Mouse (Mus musculus) erythroblast, adult 5-6 weeks (primary cell): ENCODE results near the gene Rbfox3. TPM values are rescaled to one million over a fixed set of nuclear protein-coding genes. Genes with fewer than 3 reads are reported as not detected.

Experiments
- ATAC-seq: replicated peaks from 2 replicates; pipeline ENCODE4 v1.8.0; 2016; ENCODE audit warnings: moderate number of reproducible peaks, mild to moderate bottlenecking, moderate TSS enrichment, inconsistent platforms; ENCODE audit not compliant: poor library complexity, low FRiP score, severe bottlenecking
- total RNA-seq, 2 experiments: library from RNA; stranded (forward) in 1 of 2; stranded (reverse) in 1 of 2; fragments of 150-400 nt in 1 of 2; fragments of 200-764, 138-1000 nt in 1 of 2; gene quantifications; 2 replicates each; pipeline versions ENCODE4 v1.2.3 to v1.2.4; 2015 to 2017; ENCODE audit warnings: low replicate concordance in 2 of 2

The Rbfox3 gene
- total RNA-seq, 2 experiments from 2014 or later, result not detected

DNA sequence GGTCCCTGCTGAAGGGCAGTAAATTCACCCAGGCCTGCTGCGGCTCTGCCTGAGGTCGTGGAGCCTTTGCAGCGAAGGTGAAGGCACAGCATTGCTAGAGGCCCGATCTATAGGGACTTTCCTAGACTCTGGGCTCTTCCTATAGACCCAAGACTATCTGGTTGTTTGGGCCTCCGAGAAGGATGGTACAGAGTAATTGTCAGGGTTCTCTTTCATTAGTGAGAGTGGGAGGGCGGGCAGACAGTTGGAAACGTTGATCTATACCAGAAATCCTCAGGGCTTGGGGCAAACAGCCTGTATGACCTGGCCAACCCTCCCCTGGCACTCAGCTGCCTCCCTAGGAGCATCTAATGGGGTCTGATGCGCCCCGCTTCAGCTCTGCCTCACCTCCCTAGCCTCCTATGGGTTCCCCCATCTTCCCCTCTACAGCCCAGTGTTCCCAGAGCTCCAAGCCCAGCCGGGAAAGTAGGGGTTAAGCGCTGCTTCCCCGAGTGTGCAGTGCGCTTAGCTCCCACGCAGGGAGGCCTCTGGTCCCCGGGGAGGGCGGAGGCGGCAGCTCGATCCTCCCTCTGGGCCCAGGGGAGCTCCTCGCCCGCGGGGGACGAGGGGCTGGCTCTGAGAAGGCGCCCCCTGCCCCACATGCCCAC, 4.5 kb downstream of the Rbfox3 start:
- no peak for ATAC-seq

DNA sequence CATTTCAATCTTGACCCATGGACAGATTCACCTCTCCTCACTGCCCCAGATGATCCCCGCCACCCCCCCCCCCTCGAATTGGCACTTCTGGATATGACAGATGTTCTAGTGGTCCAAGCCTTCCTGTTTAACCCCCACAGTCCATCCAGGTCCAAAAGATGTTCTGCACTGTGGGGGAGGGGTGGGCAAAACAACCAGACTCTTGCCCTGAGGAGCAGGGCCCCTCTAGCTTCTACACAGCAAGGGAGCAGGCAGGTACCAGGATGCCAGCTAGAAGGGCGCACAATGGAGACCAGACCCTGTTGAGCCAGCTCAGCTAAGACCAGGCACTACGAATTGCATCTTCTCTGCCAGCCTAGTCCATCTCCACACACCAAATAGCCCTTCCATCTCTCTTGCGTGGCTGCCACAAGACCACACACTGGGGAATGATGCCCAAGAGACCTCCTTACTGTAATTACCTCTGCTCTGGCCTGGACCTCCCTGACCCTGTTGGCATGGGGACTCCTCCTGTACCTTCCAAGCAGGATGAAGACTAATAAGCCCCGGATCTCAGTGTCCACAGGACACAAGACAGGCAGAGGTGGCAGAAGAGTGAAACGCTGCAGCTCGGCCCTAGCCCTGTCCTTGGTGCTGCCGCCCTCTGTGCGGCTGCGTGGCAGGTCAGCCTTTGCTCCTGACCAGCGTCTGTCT, 5.1 kb downstream of the Rbfox3 start:
- no peak for ATAC-seq

DNA sequence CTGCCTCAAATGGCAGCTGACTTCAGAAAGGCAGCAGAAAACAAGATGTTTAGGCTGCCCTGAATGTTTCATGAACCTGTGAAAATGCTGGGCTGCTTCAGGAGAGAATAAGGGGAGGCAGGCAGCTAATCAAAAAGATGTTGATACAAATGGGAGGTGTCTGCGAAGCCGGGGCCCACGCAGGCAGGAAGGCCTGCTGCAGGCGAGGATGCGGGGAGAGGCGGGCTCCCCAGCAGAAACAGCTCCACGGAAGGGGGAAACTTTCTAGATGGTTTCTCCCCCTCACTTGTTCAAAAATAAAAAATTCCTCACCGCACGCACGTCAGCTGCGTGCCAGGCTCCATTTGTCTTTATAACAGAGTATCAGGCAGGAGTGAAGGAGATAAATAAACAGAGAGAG, 5.7 kb downstream of the Rbfox3 start:
- no peak for ATAC-seq

DNA sequence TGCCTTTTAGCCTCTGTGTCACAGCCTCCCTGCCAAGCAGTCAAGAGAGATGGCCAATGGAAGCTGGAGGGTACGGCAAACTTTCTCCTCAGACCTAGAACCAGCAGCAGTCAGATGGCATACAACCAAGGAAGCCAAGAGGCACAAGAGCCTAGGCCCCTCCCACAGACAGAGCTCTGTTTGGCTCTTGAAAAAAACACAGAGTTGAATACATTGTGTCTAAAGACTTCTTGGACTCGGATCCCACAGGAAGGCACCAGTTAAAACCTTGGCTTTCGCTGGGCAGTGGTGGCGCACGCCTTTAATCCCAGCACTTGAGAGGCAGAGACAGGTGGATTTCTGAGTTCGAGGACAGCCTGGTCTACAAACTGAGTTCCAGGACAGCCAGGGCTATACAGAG, 7.1 kb downstream of the Rbfox3 start:
- ATAC-seq, result no peak

DNA sequence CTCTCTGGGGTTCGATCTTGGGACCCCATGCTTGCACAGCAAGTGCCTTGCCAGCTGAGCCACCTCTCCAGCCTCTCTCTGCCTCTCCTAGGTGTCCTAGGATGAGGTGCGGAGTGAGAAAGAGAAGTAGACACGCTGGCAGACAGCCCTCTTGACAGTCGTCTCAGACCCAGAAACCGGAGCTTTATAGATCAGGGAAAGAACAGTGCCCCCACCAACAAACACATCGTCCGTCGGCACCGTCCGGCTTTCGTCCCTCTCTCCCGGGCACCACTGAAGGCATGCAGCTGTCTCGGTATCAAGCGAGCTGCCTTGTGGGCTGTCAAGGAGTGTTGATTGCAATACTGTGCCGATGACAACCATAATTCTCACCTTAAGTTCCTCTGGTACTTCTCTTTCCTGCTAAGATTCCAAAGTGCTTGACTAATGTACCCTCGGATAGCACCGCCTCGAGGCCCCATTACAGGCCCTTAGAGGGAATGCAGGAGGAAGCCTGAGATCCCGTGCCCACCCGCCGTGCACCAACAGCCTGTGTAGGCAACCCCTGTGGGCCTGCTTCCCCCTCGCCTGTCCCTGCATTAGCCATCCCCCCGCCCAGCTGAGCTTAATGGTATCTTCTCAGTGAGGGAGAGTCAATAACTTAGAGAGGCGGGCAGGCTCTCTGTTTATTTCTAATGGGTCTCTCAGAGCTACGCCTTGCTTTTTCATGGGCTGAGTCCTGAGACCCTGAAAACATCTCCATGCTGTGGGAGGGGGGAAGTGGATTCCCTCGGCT, 11.4 kb downstream of the Rbfox3 start:
- ATAC-seq, result no peak

DNA sequence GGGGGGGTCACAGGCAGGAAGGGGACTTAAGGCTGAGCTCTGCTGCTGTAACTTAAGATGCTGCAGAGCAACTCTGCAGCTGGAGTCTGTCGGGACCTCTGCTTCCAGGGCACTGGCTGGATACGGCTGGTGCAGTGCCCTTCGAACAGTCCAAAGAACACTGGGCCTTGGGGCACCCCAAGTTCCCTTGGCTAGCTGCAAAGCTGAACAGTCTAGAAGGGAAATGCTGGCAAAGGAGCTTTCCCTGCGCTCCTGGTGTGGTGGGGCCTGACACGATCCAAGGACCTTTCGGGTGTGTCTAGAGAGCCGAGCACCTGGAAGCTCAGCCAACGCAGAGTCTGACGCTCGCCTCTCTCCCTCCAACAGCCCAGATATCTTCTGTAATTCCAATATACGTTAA, 12.8 kb downstream of the Rbfox3 start:
- no peak for ATAC-seq

DNA sequence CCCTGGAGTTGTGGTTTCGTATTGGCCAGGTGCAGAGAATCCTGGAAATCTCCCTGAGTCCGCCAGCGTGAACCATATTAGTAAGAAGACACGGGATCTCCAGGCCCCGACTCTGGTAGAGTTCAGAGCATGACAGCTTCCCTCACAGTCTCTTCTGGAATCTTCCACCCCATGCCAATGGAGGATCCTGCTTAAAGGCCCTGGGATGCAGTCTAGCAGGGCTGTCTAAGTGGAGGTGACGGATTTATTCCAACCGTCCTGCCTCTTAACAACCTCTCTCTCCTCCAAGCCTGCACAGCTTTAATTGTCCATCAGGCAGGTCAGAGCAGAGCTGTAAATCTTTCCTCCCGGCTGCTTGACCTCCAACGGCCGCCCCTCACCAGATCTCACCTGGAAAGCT, 13.2 kb downstream of the Rbfox3 start:
- ATAC-seq, result no peak

DNA sequence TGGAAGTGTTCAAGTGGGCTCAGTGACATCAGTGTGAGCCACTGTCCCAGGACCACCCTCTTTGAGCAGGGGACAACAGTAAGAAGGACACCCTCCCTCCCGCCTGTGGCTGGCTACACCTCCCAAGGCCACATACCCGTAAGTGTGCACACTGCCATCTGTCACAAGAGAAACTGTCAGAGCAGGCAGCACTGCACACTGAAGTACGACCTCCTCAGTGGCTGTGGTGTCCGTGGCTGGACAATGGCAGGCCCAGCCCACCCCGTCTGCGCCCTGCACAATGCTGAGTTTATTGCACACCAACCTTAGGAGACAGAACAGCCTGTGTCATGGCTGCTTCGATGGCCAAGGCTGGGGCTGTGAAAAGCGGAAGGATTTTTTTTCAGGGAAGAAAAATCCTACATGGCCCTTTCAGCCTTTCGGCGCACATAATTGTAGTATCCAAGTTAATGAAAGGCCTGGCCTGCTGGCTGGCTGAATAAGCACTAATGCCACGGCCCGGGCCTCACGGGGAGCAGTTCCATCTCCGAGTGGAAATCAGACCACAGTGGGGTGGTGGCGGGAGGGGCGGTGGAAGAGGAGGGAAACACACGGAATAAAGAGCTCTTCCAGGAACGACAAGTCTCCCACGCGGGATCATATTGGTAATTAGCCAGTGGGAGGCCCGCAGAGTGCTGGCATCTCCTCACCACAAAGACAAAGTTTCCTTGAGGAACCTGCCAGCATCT, 14.1 kb downstream of the Rbfox3 start:
- ATAC-seq, result no peak

DNA sequence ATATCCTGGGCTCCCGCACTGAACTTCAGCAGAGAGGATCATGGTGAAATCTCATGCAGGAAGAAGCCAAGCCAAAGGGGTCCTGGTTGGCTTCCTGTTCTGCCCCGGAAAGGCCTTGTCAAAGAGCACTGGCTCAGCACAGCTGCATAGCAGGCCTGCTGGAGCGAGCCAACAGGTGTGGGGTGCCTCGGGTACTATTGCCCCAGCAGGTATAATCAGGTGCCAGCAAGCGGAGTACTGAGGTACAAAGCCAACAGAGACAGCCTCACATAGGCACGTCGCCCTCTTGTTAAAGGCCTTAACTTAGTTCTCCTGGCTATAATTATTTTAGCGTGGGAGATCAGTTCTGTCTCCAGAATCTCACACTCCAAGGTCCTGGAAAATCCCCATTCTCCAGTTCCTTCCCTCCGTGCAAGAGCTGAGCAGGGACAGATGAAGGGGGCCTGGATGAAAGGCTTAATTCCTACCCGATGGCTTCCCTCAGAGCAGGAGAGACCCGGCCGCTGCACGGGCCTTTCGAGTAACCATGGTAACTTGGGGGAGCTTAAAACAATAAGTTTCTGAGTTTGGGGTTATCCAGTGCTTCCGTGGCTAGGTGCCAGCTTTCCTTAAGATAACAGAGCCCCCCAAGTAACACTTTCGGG, 15.2 kb downstream of the Rbfox3 start:
- no peak for ATAC-seq

DNA sequence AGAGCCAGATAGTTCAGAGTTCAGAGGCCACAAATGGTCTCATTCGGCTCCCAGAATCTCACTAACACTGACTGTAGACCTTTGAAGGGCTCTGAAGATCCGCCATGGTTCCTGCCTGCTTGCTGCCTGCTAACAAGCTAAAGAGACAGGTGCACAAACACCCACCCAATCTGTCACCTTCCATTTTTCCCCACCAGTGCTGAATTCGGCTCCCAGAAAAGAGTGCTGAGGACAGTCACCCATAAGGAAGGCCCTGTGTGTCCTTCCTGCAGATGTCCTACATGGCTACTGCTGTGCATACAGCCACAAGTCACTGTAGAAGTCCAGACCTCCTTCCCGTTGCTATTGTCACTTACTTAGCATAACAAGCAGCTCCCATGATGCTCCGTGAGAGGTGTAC, 16.6 kb downstream of the Rbfox3 start:
- no peak for ATAC-seq

DNA sequence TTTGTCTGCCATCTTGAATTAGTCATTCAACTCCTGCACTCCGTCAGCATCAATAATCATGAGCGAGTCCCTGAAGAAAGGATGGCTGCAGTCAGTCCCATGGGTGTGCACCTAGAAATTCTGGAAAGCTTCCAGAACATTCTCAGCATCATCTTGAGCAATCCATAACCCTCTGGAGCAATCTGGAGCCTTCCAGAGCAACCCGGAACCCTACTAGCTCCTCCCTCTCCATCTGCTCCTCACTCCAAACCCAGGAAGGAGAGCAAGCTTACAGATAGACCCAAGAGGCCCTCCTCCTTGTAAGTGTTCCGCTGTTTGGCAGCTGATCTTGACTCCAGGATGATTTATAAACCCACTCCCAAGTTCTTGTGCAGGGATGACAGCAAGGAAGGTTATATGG, 17.2 kb downstream of the Rbfox3 start:
- no peak for ATAC-seq

DNA sequence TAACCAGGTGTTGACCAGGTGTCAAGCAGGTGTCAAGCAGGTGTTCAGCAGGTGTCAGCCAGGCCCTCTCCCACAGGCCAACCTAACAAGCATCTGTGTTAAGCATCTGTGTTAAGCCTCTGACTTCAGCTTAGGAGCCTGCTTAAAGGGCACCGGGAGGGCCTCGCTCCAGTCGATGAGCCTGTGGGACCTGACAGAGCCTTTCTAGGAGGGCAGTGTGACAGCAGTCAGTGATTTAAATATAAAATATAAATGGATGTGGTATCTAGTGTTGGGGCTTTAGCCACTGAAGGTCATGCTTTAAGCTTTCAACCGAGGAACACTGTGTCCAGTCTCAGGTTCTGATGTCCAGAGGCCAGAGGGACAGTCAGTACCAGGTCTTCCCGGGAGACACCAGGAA, 18.5 kb downstream of the Rbfox3 start:
- ATAC-seq, result no peak

DNA sequence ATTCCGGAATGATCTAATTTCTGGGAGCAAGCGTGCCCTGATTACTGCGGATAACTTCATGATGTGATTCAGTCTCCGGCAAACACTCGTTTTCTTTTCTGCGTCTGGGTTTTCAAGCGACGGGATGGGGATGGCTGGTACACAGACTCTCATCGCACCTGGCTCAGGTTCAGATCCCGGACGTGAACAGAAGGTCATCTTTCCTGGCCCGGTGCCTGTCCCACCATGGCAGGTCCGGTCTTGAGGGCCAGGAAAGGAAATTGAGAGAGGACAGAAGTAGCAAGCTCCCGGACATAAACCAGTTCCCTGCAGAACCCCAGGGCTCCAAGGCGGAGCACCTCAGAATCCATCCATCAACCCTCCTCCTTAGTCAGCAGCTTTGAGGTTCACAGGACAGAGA, 19.9 kb downstream of the Rbfox3 start:
- ATAC-seq, result no peak

DNA sequence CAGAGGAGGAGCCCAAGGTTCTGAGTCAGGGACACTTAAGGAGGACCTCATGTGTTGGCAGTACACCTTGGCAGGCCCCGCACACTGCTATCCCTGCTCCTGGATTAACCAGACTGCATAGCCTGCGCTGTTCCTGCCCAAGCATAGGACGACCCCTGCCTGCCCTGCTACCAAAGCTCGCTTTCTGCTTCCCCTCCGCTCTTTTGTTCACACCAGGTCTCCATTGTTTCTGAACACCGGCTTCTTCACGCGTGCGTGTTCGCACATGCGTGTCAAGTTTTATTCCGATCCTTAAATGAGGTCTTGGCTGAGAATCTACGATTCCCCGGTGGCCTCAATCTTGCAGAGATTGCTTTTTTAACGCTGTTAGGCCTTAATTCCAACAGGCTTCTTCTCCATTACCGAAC, 20.4 kb downstream of the Rbfox3 start:
- no peak for ATAC-seq

DNA sequence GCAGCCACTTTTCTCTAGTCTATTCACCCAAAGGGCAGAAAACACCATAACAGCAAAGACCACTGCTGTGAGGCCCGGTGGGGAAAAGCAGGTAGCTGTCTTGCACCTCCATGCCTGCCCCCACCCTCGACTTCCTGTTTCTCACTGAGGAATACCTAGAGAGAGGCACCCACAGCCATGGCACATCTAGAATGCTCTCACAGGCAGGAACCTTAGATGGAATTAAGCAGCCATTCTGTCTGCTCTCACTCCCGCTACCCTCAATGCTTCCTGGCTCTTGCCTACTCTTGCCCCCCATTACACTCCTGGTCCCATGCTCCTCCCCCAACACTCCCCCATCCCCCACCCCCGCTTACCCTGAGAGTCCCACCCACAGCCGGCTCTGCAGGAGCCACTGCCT, 20.9 kb downstream of the Rbfox3 start:
- no peak for ATAC-seq

DNA sequence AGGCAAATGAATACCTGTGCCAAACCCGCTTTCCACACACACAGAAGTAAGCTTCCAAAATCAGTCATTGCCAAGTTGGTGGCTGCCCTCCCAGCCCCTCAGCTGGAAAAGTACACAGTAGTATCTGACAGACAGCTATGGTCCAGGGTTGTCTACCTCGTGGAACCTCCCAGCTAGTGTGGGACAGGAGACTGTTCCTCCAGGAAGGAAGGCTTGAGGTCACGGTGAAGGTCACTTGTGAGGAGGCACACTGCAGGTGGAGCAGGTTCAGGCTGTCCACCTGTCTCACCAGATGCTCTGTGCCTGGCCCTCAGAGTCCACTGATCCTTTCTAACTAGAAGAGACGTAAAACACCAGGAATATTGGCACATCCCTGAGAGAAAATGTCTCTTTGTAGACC, 21.9 kb downstream of the Rbfox3 start:
- ATAC-seq, result no peak

DNA sequence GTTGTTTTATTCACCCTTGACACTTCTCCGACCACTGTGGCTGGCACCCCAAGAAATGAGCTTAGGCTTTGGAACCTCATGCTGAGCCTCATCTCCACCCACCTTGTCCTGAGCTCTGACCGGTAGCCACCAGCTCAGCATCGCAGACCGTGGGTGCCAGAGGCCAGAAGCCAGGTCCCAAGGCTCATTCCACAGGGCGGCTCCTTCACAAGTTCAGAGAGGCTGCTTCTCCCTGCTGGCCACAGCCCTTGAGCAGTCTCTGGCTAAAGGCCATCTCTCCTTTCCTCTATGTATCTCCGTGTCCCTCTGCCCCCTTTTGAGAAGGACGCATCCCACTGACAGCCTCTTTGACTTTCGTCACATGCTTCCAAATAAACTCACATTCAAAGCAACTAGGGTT, 23.0 kb downstream of the Rbfox3 start:
- ATAC-seq, result no peak

DNA sequence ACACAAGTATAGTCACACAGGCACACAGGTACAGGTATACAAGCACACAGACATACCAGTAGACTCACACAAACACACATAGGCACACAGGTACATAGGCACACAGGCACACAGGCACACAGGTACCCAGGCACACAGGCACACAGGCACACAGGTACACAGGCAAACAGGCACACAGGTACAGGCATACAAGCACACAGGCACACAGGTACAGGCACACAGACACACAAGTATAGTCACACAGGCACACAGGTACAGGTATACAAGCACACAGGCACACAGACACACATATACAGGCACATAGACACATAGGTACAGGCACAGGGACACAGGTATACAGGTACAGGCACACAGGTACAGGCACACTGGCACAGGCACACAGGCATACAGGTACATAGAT, 24.2 kb downstream of the Rbfox3 start:
- ATAC-seq, result peak; percentile 32; the same call in 1 of the 2 replicates

DNA sequence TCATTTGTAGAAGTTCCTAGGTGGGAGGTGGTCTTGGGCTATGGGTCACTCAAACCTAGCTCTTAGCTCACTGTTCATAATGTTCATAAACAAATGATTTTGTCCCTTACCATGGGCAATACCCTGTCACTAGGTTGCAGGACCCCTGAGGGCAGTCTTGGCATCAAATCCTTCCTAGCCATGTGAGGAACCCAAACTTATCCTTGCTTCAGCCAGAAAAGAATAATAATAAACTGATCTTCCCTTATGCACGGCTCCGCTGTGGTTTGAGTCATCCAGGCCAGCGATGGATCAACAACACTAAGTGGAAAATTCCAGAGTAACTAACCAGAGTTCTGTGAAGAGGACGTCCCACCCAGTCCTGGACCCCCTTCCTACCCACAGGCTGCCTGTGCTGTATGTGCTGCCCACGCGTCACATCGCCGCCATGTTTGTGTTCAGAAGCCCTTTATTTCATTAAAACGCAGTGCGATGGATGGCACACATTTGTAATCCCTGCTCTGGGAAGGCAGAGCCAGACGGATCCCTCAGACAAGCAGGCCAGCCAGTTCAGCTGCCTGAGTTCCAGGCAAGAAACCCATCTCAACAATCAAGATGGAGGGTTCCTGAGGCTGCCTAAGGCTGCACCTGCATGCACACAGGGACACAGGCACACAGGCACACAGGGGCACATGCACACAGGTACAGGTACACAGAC, 25.0 kb downstream of the Rbfox3 start:
- no peak for ATAC-seq
